Mouse (Mus musculus) splenic B cell, adult 2 months (primary cell): Measurements from ENCODE around the gene Kctd11.

Experiments used
- DNase-seq: peaks from one replicate; pipeline ENCODE4 v3.0.0-alpha.2; 2011; ENCODE audit warnings: low read depth, low spot score
- H3K27me3 ChIP-seq: 2 replicates; pipeline ENCODE4 v1.6.1; 2012; ENCODE audit warnings: mild to moderate bottlenecking, low read length, moderate library complexity, mixed read lengths; ENCODE audit not compliant: control insufficient read depth, poor library complexity, insufficient read depth, severe bottlenecking
- H3K36me3 ChIP-seq: 2 replicates; pipeline ENCODE4 v1.6.1; 2012; ENCODE audit warnings: mild to moderate bottlenecking, low read length, moderate library complexity, mixed read lengths; ENCODE audit not compliant: control insufficient read depth, poor library complexity, insufficient read depth, severe bottlenecking

Gene Kctd11

GRCm38 (mm10) chr11:69834001-69834549 lies 47.1 kb downstream of the Kctd11 start:
- Histone ChIP-seq H3K36me3 (no peaks in the 10 kb centered on the region), H3K27me3 (no peaks in the 10 kb centered on the region)
- DNase-seq = peak; percentile 67

- no peak for DNase-seq
- Histone ChIP-seq H3K27me3 (no peaks in the 10 kb centered on the region), H3K36me3 (no peaks in the 10 kb centered on the region)
Observed at GRCm38 (mm10) chr11:69833554-69833953, 47.7 kb downstream of the Kctd11 start.

- H3K36me3 ChIP-seq = no peaks in the 10 kb centered on the region
- H3K27me3 ChIP-seq = no peaks in the 10 kb centered on the region
- no peak for DNase-seq
Observed at GRCm38 (mm10) chr11:69828832-69829231, 52.4 kb downstream of the Kctd11 start.
